Mouse (Mus musculus) monocyte, adult 5-6 weeks (primary cell): Measurements from ENCODE around the gene Sp7. TPM values are rescaled to one million over a fixed set of nuclear protein-coding genes. Genes with fewer than 3 reads are reported as not detected.
A peak's percentile ranks its signal among the peaks of the same experiment; 100 is the strongest.

Experiments
- ATAC-seq: fragments of 153-309, 156-312 bp; replicated peaks from 2 replicates; pipeline ENCODE4 v1.8.0; 2017; ENCODE audit warnings: mild to moderate bottlenecking; ENCODE audit not compliant: low TSS enrichment, insufficient number of reproducible peaks, severe bottlenecking, poor library complexity, low FRiP score
- total RNA-seq: library from RNA; stranded (forward); fragments of 200-1000, 200-491, 200-594 nt; gene quantifications from 3 replicates; pipeline ENCODE4 v1.2.3, GENCODE M21; 2017

Sp7 gene
- total RNA-seq, 1 experiment from 2014 or later: not detected

- peak; percentile 98 for ATAC-seq
Observed at GRCm38 (mm10) chr15:102393584-102394014, 26.6 kb upstream of the Sp7 start.

GRCm38 (mm10) chr15:102392520-102392919 is 25.5 kb upstream of the Sp7 start:
- ATAC-seq: no peak

GRCm38 (mm10) chr15:102388942-102389341 is 22.0 kb upstream of the Sp7 start:
- ATAC-seq: no peak

- no peak for ATAC-seq
Observed at GRCm38 (mm10) chr15:102386640-102387039, 19.7 kb upstream of the Sp7 start.

- ATAC-seq: no peak
Observed at GRCm38 (mm10) chr15:102383671-102384070, 16.7 kb upstream of the Sp7 start.

- peak; percentile 83 for ATAC-seq
Observed at GRCm38 (mm10) chr15:102381575-102381974, 14.6 kb upstream of the Sp7 start.

GRCm38 (mm10) chr15:102377810-102378262 is 10.9 kb upstream of the Sp7 start:
- no peak for ATAC-seq

GRCm38 (mm10) chr15:102377163-102377543 is 10.2 kb upstream of the Sp7 start:
- peak; percentile 78 for ATAC-seq

- no peak for ATAC-seq
Observed at GRCm38 (mm10) chr15:102376453-102377162, 9.6 kb upstream of the Sp7 start.

GRCm38 (mm10) chr15:102370727-102371126 is 3.7 kb upstream of the Sp7 start:
- no peak for ATAC-seq

- ATAC-seq: no peak
Observed at GRCm38 (mm10) chr15:102369972-102370371, 3.0 kb upstream of the Sp7 start.

- ATAC-seq: no peak
Observed at GRCm38 (mm10) chr15:102366238-102366637, 744 bp downstream of the Sp7 start.

GRCm38 (mm10) chr15:102364678-102365077 is 2.3 kb downstream of the Sp7 start:
- no peak for ATAC-seq

- ATAC-seq: no peak
Observed at GRCm38 (mm10) chr15:102362648-102363047, 4.3 kb downstream of the Sp7 start.

- no peak for ATAC-seq
Observed at GRCm38 (mm10) chr15:102358834-102359233, 8.1 kb downstream of the Sp7 start.

GRCm38 (mm10) chr15:102358126-102358525 is 8.9 kb downstream of the Sp7 start:
- no peak for ATAC-seq

- ATAC-seq: no peak
Observed at GRCm38 (mm10) chr15:102356501-102357325, 10.3 kb downstream of the Sp7 start.

- ATAC-seq: no peak
Observed at GRCm38 (mm10) chr15:102355871-102356441, 11.0 kb downstream of the Sp7 start.

- ATAC-seq: no peak
Observed at GRCm38 (mm10) chr15:102355134-102355870, 11.7 kb downstream of the Sp7 start.
